Mouse (Mus musculus) heart, embryonic 16.5 days (tissue): Measurements from ENCODE around the gene Kat5. TPM values are rescaled to one million over a fixed set of nuclear protein-coding genes. Genes with fewer than 3 reads are reported as not detected.

Source experiments
- ATAC-seq: fragments of 200-750 bp; cut with Nextera tagmentation; replicated peaks from 2 replicates; pipeline ENCODE4 v1.8.0; 2017; ENCODE audit warnings: moderate number of reproducible peaks; ENCODE audit not compliant: insufficient read depth, low FRiP score; ENCODE audit errors: extremely low read depth
- H3K27ac ChIP-seq: fragments of 300-500 bp; sonication (generic); 2 replicates; pipeline ENCODE4 v1.5.1; 2014; ENCODE audit warnings: mild to moderate bottlenecking, low read length, control low read depth, moderate library complexity
- H3K27me3 ChIP-seq: fragments of 300-500 bp; sonication (generic); 2 replicates; pipeline ENCODE4 v1.6.1; 2014; ENCODE audit warnings: low read length, mixed read lengths; ENCODE audit not compliant: control insufficient read depth, insufficient read depth
- H3K36me3 ChIP-seq: fragments of 300-500 bp; sonication (generic); 2 replicates; pipeline ENCODE4 v1.6.1; 2014; ENCODE audit not compliant: control insufficient read depth, insufficient read depth
- H3K4me1 ChIP-seq: fragments of 300-500 bp; sonication (generic); 2 replicates; pipeline ENCODE4 v1.6.1; 2014; ENCODE audit warnings: low read length, mixed read lengths; ENCODE audit not compliant: control insufficient read depth, insufficient read depth
- H3K4me2 ChIP-seq: fragments of 300-500 bp; sonication (generic); 2 replicates; pipeline ENCODE4 v1.6.1; 2014; ENCODE audit warnings: low read depth, mild to moderate bottlenecking, control low read depth, low read length
- H3K4me3 ChIP-seq: fragments of 300-500 bp; sonication (generic); 2 replicates; pipeline ENCODE4 v1.5.1; 2014; ENCODE audit warnings: mild to moderate bottlenecking, control low read depth, low read length
- H3K9ac ChIP-seq: fragments of 300-500 bp; sonication (generic); 2 replicates; pipeline ENCODE4 v1.6.1; 2014; ENCODE audit warnings: low read length, control low read depth
- H3K9me3 ChIP-seq: fragments of 300-500 bp; sonication (generic); replicated peaks from 2 replicates; pipeline ENCODE4 v1.6.1; 2016; ENCODE audit warnings: low read length; ENCODE audit not compliant: control insufficient read depth
- WGBS: fragments of 180-500 bp; shearing (Covaris S2); extraction: QIAGEN DNeasy Blood & Tissue Kit; methylation state at CpG from one replicate; pipeline ENCODE4 v1.1.7; 2014; 5-methylcytosine and 5-hydroxymethylcytosine counted together
- polyA plus RNA-seq: library from polyadenylated mRNA; unstranded; fragments of >200 nt; fragmentation: Nextera tagmentation; extraction: Ambion mirVana; gene quantifications from 2 replicates; pipeline ENCODE4 v1.2.1, GENCODE M21; 2015

Gene Kat5
- polyA plus RNA-seq, 1 experiment from 2014 or later = 30.3 TPM

- peaks cover 17% of the 10 kb centered on the region for H3K36me3 ChIP-seq
- no peaks in the 10 kb centered on the region for H3K27me3 ChIP-seq
- H3K9me3 ChIP-seq = no peaks in the 10 kb centered on the region
- WGBS = 82% methylated on average over 1 of the region's 1 CpGs
- no peak overlapping the region for H3K4me2 ChIP-seq
- no peak overlapping the region for H3K27ac ChIP-seq
- no peak overlapping the region for H3K4me3 ChIP-seq
- H3K9ac ChIP-seq = no peak overlapping the region
- no peak for ATAC-seq
- peaks cover 17% of the 10 kb centered on the region for H3K4me1 ChIP-seq
Observed at GRCm38 (mm10) chr19:5611973-5612372, 1.9 kb upstream of the Kat5 start.

GRCm38 (mm10) chr19:5609171-5609546 lies 878 bp downstream of the Kat5 start:
- H3K4me3 ChIP-seq = peak overlapping the region; percentile 78
- H3K27ac ChIP-seq = peak overlapping the region; percentile 96
- peaks cover 45% of the 10 kb centered on the region for H3K36me3 ChIP-seq
- no peak for ATAC-seq
- H3K4me2 ChIP-seq = peak overlapping the region; percentile 85
- no peaks in the 10 kb centered on the region for H3K27me3 ChIP-seq
- WGBS = 58% methylated on average over 10 of the region's 10 CpGs
- H3K9me3 ChIP-seq = no peaks in the 10 kb centered on the region
- peaks cover 15% of the 10 kb centered on the region for H3K4me1 ChIP-seq
- H3K9ac ChIP-seq = peak overlapping the region; percentile 87

- Histone ChIP-seq H3K9ac (no peak overlapping the region; the same call in 1 of the 2 replicates), H3K27me3 (no peaks in the 10 kb centered on the region), H3K4me1 (peaks cover 15% of the 10 kb centered on the region), H3K9me3 (no peaks in the 10 kb centered on the region), H3K4me2 (peak overlapping the region; percentile 85), H3K36me3 (peaks cover 48% of the 10 kb centered on the region), H3K4me3 (peak overlapping the region; percentile 78), H3K27ac (no peak overlapping the region)
- 93% methylated on average over 13 of the region's 13 CpGs for WGBS
- no peak for ATAC-seq
Observed at GRCm38 (mm10) chr19:5608707-5609106, 1.3 kb downstream of the Kat5 start.

- Histone ChIP-seq H3K36me3 (peaks cover 55% of the 10 kb centered on the region), H3K4me3 (no peak overlapping the region), H3K9ac (no peak overlapping the region), H3K27ac (no peak overlapping the region), H3K4me2 (no peak overlapping the region), H3K4me1 (peaks cover 19% of the 10 kb centered on the region), H3K9me3 (no peaks in the 10 kb centered on the region), H3K27me3 (no peaks in the 10 kb centered on the region)
- no peak for ATAC-seq
- WGBS = 93% methylated on average over 26 of the region's 26 CpGs
Observed at GRCm38 (mm10) chr19:5607705-5608410, 2.2 kb downstream of the Kat5 start.

- H3K36me3 ChIP-seq = peaks cover 55% of the 10 kb centered on the region
- ATAC-seq = no peak
- no peaks in the 10 kb centered on the region for H3K27me3 ChIP-seq
- H3K4me1 ChIP-seq = peaks cover 26% of the 10 kb centered on the region
- no peak overlapping the region for H3K9ac ChIP-seq
- whole genome bisulfite sequencing = 70% methylated on average over 8 of the region's 8 CpGs
- no peak overlapping the region for H3K4me2 ChIP-seq
- no peak overlapping the region for H3K4me3 ChIP-seq
- H3K27ac ChIP-seq = no peak overlapping the region
- H3K9me3 ChIP-seq = no peaks in the 10 kb centered on the region
Observed at GRCm38 (mm10) chr19:5606196-5606595, 3.8 kb downstream of the Kat5 start.

GRCm38 (mm10) chr19:5605126-5605525 lies 4.9 kb downstream of the Kat5 start:
- no peak overlapping the region for H3K27ac ChIP-seq
- H3K9ac ChIP-seq = no peak overlapping the region
- peaks cover 55% of the 10 kb centered on the region for H3K36me3 ChIP-seq
- WGBS = 92% methylated on average over 7 of the region's 7 CpGs
- H3K27me3 ChIP-seq = no peaks in the 10 kb centered on the region
- H3K4me3 ChIP-seq = no peak overlapping the region
- H3K4me2 ChIP-seq = no peak overlapping the region
- peaks cover 19% of the 10 kb centered on the region for H3K4me1 ChIP-seq
- ATAC-seq = no peak
- H3K9me3 ChIP-seq = no peaks in the 10 kb centered on the region

- Histone ChIP-seq H3K4me2 (no peak overlapping the region), H3K9me3 (no peaks in the 10 kb centered on the region), H3K4me1 (peaks cover 12% of the 10 kb centered on the region), H3K27ac (no peak overlapping the region), H3K4me3 (no peak overlapping the region), H3K27me3 (no peaks in the 10 kb centered on the region), H3K36me3 (peaks cover 55% of the 10 kb centered on the region), H3K9ac (no peak overlapping the region)
- ATAC-seq = no peak
- 84% methylated on average over 7 of the region's 7 CpGs for WGBS
Observed at GRCm38 (mm10) chr19:5603664-5604063, 6.4 kb downstream of the Kat5 start.

- H3K4me3 ChIP-seq = peak within 1 kb of the TSS; percentile 80
- no peaks in the 10 kb centered on the region for H3K27me3 ChIP-seq
- peaks cover 11% of the 10 kb centered on the region for H3K4me1 ChIP-seq
- H3K4me2 ChIP-seq = peak within 1 kb of the TSS; percentile 94
- ATAC-seq = peak; percentile 86
- peak within 1 kb of the TSS; percentile 92 for H3K9ac ChIP-seq
- H3K27ac ChIP-seq = peak within 1 kb of the TSS; percentile 58
- no peaks in the 10 kb centered on the region for H3K9me3 ChIP-seq
- under 1% methylated on average over 64 of the region's 64 CpGs for WGBS
- H3K36me3 ChIP-seq = peaks cover 38% of the 10 kb centered on the region
Observed at GRCm38 (mm10) chr19:5601752-5602541, 8.1 kb downstream of the Kat5 start, which contains the start of gene Rnaseh2c. TSS of gene Rnaseh2c (plus strand) at chr19:5601873.

- Histone ChIP-seq H3K9me3 (no peaks in the 10 kb centered on the region), H3K9ac (no peak overlapping the region), H3K36me3 (peaks cover 11% of the 10 kb centered on the region), H3K4me3 (no peak overlapping the region), H3K27ac (no peak overlapping the region), H3K27me3 (no peaks in the 10 kb centered on the region), H3K4me1 (peaks cover 11% of the 10 kb centered on the region), H3K4me2 (no peak overlapping the region)
- no peak for ATAC-seq
- WGBS = 73% methylated on average over 4 of the region's 4 CpGs
Observed at GRCm38 (mm10) chr19:5599224-5599623, 10.8 kb downstream of the Kat5 start.
